Mouse (Mus musculus): ENCODE measurements around the gene Casz1. TPM values are rescaled to one million over a fixed set of nuclear protein-coding genes. Genes with fewer than 3 reads are reported as not detected.
A peak's percentile ranks its signal among the peaks of the same experiment; 100 is the strongest.

The Casz1 gene
- polyA plus RNA-seq, 1 experiment from 2014 or later = 2.7 TPM

GRCm38 (mm10) chr4:148971613-148972242, 167.5 kb downstream of the Casz1 start:
- Histone ChIP-seq H3K27me3 (no peaks in the 10 kb centered on the region), H3K9ac (replicated peaks) (no peak overlapping the region), H3K27ac (no peak overlapping the region), H3K9me3 (no peaks in the 10 kb centered on the region), H3K4me1 (replicated peaks) (peaks cover 49% of the 10 kb centered on the region), H3K36me3 (peaks cover 7% of the 10 kb centered on the region), H3K4me3 (replicated peaks) (no peak overlapping the region), H3K4me2 (replicated peaks) (no peak overlapping the region)
- 59% methylated on average over 3 of the region's 3 CpGs for WGBS
- no peak for ATAC-seq

GRCm38 (mm10) chr4:148972707-148973106, 168.5 kb downstream of the Casz1 start:
- Histone ChIP-seq H3K36me3 (peaks cover 7% of the 10 kb centered on the region), H3K27me3 (no peaks in the 10 kb centered on the region), H3K4me1 (replicated peaks) (peaks cover 46% of the 10 kb centered on the region), H3K4me3 (replicated peaks) (no peak overlapping the region), H3K4me2 (replicated peaks) (no peak overlapping the region), H3K9me3 (no peaks in the 10 kb centered on the region), H3K9ac (replicated peaks) (no peak overlapping the region), H3K27ac (no peak overlapping the region)
- 83% methylated on average over 14 of the region's 14 CpGs for WGBS
- ATAC-seq = no peak

DNA sequence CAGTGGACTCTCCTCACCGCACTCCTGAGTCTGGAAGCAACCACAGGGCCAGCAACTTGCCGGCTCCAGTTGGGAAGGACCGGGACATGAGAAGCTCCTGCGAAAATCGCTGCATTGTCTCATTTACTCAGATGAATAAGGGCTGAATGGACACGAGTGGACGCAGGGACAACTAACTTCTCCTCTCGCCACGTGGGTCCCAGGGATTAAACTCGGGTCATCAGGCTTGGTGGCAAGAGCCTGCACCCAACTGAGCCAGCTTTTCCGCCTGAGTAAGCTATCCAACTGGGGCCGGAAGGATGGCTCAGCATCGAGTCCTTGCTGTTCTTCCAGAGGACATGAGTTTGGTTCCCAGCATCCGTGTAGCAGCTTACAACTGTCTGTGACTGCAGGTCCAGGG, 169.2 kb downstream of the Casz1 start:
- no peak for ATAC-seq
- 39% methylated on average over 14 of the region's 14 CpGs for WGBS
- Histone ChIP-seq H3K4me3 (replicated peaks) (no peak overlapping the region), H3K9me3 (no peaks in the 10 kb centered on the region), H3K27ac (no peak overlapping the region), H3K4me2 (replicated peaks) (no peak overlapping the region), H3K27me3 (no peaks in the 10 kb centered on the region), H3K36me3 (peaks cover 7% of the 10 kb centered on the region), H3K4me1 (replicated peaks) (peaks cover 49% of the 10 kb centered on the region), H3K9ac (replicated peaks) (no peak overlapping the region)

- ATAC-seq = peak; percentile 71
- H3K9ac ChIP-seq (replicated peaks) = peak overlapping the region; percentile 28; the same call in 1 of the 2 replicates
- peaks cover 55% of the 10 kb centered on the region for H3K4me1 ChIP-seq (replicated peaks)
- no peaks in the 10 kb centered on the region for H3K27me3 ChIP-seq
- peaks cover 4% of the 10 kb centered on the region for H3K36me3 ChIP-seq
- H3K27ac ChIP-seq = peak overlapping the region; percentile 62; the same call in 1 of the 2 replicates
- H3K9me3 ChIP-seq = no peaks in the 10 kb centered on the region
- no peak overlapping the region for H3K4me3 ChIP-seq (replicated peaks)
- 52% methylated on average over 7 of the region's 7 CpGs for WGBS
- no peak overlapping the region for H3K4me2 ChIP-seq (replicated peaks)
These were observed 170.6 kb downstream of the Casz1 start for GRCm38 (mm10) chr4:148974833-148975232.

DNA sequence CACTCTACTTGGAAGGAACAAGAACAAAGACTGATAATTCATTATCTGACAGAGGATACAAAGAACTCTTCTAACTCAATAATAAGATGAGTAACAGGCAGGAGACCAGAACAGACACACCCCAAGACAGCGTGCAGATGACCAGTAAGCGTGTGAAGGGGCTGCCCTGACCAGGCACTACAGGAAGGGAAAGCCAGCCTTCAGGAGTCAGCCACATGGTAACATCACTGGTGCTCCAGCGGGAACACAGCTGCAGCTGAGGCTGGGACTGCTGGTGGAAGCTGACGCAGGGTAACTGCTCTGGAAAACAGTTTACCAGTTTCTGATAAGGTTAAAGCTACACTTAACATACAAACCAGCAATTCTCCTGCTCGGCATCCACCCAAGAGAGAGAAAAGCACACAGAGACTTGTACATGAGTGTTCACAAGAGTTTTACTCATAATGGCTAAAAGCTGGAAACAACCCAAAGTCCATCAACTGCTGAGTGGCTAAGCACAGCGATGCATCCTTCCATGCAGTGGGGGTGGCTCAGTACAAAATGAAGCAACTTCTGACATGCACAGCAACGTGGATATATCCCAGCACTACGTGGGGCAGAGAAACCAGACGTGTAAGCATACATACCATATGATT, 174.1 kb downstream of the Casz1 start:
- Histone ChIP-seq H3K4me2 (replicated peaks) (no peak overlapping the region), H3K27me3 (no peaks in the 10 kb centered on the region), H3K4me1 (replicated peaks) (peaks cover 46% of the 10 kb centered on the region), H3K27ac (no peak overlapping the region), H3K9ac (replicated peaks) (no peak overlapping the region), H3K4me3 (replicated peaks) (no peak overlapping the region), H3K9me3 (no peaks in the 10 kb centered on the region), H3K36me3 (0 out of 2 replicates have a peak, but pooled peaks cover under 1% of the 10 kb centered on the region)
- WGBS = 71% methylated on average over 9 of the region's 9 CpGs
- ATAC-seq = no peak

DNA sequence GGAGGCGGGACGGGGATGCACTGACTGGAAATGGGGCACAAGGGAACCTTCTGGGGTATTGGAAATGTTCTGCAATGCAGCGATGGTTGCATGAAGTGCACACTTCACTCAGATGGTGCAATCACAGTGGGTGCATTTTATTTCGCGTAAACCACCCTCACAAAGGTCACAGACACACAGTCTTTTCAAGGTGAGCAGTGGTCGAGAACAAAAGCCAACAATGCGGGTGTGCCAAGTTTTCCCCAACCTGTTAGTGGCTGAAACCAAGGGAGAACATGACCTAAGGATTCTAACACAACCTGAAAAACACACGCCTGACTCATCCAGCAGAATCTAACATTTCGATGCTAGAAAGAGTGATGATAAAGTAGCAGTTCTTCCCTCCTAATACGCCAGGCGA, 174.7 kb downstream of the Casz1 start:
- Histone ChIP-seq H3K9me3 (no peaks in the 10 kb centered on the region), H3K4me3 (replicated peaks) (no peak overlapping the region), H3K36me3 (0 out of 2 replicates have a peak, but pooled peaks cover 6% of the 10 kb centered on the region), H3K27me3 (no peaks in the 10 kb centered on the region), H3K4me2 (replicated peaks) (no peak overlapping the region), H3K9ac (replicated peaks) (no peak overlapping the region), H3K27ac (no peak overlapping the region), H3K4me1 (replicated peaks) (peaks cover 47% of the 10 kb centered on the region)
- ATAC-seq = no peak
- WGBS = 92% methylated on average over 11 of the region's 11 CpGs

DNA sequence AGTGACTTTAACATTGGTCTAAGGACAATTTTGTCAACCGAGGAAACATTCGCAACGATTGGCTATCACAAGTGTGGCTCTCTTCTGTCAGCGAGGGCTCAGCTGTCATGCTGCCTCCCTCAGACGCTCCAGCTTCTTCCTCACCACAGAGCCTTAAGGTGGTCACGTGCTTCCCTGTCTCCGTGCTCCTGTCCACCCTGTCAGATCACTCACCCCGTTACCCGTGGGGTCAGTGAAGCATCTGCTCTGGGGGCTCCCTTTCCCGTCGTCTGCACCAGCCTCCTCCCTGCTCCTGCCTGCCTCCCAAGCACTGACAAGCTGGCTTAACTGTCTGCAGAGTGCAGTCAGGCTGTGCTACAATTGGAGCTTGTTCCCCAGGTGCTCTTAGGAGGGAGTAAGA, 175.6 kb downstream of the Casz1 start:
- no peak overlapping the region for H3K4me2 ChIP-seq (replicated peaks)
- H3K9ac ChIP-seq (replicated peaks) = no peak overlapping the region
- H3K36me3 ChIP-seq = 0 out of 2 replicates have a peak, but pooled peaks cover 7% of the 10 kb centered on the region
- H3K4me1 ChIP-seq (replicated peaks) = peaks cover 47% of the 10 kb centered on the region
- H3K9me3 ChIP-seq = no peaks in the 10 kb centered on the region
- H3K27me3 ChIP-seq = no peaks in the 10 kb centered on the region
- ATAC-seq = no peak
- no peak overlapping the region for H3K4me3 ChIP-seq (replicated peaks)
- H3K27ac ChIP-seq = no peak overlapping the region
- WGBS = 63% methylated on average over 11 of the region's 11 CpGs

DNA sequence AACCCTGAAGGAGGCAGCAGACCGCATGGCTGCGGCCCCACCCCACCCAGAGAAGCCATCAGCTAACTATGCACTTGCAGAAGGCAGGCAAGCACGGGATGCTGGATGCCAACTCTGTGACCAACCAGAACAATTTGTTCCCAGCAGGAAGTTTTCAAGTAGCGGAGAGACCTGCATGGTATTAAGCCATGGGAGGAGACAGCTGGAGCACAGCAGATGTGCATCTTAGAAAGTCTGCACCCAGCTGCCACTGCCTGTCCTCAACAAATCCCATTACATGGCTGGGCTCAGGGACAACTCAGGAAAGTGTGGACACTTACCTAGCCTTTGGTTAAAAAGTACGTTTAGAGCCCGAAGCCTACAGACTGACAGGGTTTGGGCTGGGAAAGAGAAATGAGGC, 178.0 kb downstream of the Casz1 start:
- H3K4me1 ChIP-seq (replicated peaks) = peaks cover 65% of the 10 kb centered on the region
- no peak overlapping the region for H3K4me3 ChIP-seq (replicated peaks)
- 51% methylated on average over 6 of the region's 6 CpGs for WGBS
- no peaks in the 10 kb centered on the region for H3K9me3 ChIP-seq
- no peak overlapping the region for H3K27ac ChIP-seq
- H3K9ac ChIP-seq (replicated peaks) = no peak overlapping the region
- 0 out of 2 replicates have a peak, but pooled peaks cover 7% of the 10 kb centered on the region for H3K36me3 ChIP-seq
- no peak overlapping the region for H3K4me2 ChIP-seq (replicated peaks)
- no peaks in the 10 kb centered on the region for H3K27me3 ChIP-seq
- no peak for ATAC-seq

DNA sequence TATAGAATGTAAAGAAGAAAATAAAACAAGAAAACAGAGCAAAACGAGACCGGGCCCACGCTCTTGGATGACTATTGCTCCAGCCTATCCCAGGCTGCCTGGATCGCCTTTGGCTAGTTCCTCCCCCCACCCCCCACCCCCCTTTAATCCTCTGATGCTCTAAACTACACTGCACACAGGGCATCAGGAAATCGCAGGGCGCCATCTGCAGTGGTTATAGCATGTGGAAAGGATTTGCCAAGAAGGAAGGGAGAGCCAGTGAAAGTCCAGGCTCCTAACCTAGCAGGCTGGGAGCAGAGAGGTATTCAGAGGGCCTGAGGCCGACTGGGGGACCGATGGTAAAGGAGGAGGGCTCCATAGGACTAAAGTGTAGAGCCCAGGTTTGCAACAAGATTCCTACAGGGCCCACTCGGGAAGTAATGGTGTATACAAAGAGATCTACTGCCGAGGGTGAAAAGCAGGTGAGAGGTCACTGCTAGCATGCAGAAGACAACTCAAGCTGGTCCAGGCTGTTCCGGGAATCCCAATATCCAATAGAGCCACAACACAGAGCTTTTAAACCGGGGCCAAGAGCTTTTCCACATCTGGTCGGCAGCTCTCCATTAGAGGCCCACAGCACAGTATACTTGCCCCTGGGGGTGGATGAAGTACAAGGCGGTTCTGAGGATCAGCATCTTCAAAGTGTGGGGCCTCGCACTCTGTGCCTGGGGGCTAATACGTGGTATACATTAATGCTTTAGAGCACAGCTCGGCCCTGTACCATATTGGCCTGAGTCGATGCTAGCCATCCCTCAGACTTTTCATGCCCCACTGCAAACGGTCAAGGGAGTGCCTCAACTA, 180.7 kb downstream of the Casz1 start:
- 52% methylated on average over 19 of the region's 19 CpGs for WGBS
- Histone ChIP-seq H3K9me3 (no peaks in the 10 kb centered on the region), H3K4me3 (replicated peaks) (no peak overlapping the region), H3K27ac (peak overlapping the region; percentile 44; the same call in 1 of the 2 replicates), H3K27me3 (no peaks in the 10 kb centered on the region), H3K9ac (replicated peaks) (peak overlapping the region; percentile 48; the same call in 1 of the 2 replicates), H3K4me1 (replicated peaks) (peaks cover 65% of the 10 kb centered on the region), H3K36me3 (0 out of 2 replicates have a peak, but pooled peaks cover 7% of the 10 kb centered on the region), H3K4me2 (replicated peaks) (no peak overlapping the region)
- ATAC-seq = peak; percentile 75

DNA sequence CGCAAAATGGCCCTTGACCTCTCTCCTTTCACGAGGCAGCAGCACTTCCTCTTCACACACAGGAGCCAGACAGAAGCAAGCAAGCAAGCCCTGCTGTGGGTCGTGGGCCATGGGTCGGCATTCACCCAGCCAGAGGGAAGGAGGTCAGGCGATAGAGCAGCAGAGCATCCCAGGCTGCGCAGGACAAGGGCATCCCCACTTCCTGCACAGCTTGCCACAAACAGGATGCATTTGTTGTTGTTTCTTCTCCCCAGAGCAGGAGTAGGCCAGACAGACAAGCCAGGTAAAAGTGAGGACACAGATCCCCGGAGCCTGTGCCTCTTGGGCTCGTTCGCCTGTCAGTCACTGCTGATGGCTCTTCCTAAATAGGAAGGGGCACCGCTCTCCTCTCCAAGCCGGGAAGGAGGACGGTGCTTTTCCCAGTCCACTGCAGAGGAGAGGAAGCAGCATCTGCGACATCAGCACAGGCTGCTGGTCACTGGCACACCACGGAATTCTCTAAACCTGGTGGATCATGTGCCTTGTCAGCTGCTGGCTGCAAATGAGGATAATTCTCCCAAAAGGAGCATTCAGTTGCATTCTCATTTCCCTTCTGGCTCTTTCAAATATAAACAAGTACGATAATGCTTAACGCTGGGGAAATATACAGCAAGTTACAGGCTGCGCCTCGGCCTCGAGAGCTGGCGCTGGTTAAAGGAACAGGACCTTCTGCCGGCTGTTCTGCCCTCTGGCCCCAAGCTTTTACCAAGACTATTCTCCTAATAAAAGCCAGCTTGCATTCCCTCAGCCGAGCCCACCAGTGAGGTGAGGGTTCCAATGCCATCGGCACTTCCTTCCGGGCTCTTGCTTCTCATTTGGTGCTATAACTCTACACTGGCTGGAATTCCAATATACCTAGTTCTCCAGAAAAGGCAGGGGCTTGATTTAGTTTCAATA, 181.6 kb downstream of the Casz1 start:
- Histone ChIP-seq H3K27me3 (no peaks in the 10 kb centered on the region), H3K36me3 (0 out of 2 replicates have a peak, but pooled peaks cover 7% of the 10 kb centered on the region), H3K27ac (peak overlapping the region; percentile 44; the same call in 1 of the 2 replicates), H3K4me3 (replicated peaks) (no peak overlapping the region), H3K4me2 (replicated peaks) (no peak overlapping the region), H3K9ac (replicated peaks) (peak overlapping the region; percentile 48), H3K4me1 (replicated peaks) (peaks cover 70% of the 10 kb centered on the region), H3K9me3 (no peaks in the 10 kb centered on the region)
- no peak for ATAC-seq
- WGBS = 50% methylated on average over 24 of the region's 24 CpGs

DNA sequence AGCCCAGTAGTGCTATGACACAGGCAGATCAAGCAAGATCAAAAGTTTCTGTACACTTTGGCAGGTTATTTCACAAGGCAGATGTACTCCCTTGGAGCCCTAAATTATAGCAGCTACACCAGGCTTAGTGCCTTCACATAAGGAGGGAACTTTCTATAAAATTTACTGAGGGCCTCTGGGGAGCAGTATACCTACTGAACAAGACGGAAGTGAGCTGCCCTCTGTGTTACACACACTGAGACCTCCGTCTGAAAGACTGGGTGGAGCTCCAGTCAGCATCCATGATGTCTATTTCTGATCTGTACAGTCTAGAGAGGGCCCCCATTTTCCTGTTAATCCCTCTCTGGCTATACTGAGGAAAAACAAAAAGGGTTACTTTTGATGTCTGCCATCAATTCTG, 185.8 kb downstream of the Casz1 start:
- 26% methylated on average over 2 of the region's 2 CpGs for WGBS
- peaks cover 46% of the 10 kb centered on the region for H3K4me1 ChIP-seq (replicated peaks)

More for the DNA sequence above, 185.8 kb downstream of the Casz1 start:
- no peak overlapping the region for H3K27ac ChIP-seq
- no peak overlapping the region for H3K4me2 ChIP-seq (replicated peaks)
- H3K9ac ChIP-seq (replicated peaks) = no peak overlapping the region
- no peak overlapping the region for H3K4me3 ChIP-seq (replicated peaks)
- no peaks in the 10 kb centered on the region for H3K27me3 ChIP-seq
- H3K9me3 ChIP-seq = no peaks in the 10 kb centered on the region
- ATAC-seq = no peak
- no peaks in the 10 kb centered on the region for H3K36me3 ChIP-seq

Data from midbrain, embryonic 13.5 days (tissue).